Mouse (Mus musculus): ENCODE measurements around the gene Flvcr1. TPM values are rescaled to one million over a fixed set of nuclear protein-coding genes. Genes with fewer than 3 reads are reported as not detected.

Flvcr1 gene
- 10 to 100 TPM; 16.4 to 22.3 TPM for total RNA-seq (2021)
- long read RNA-seq, experiment 1, full-length matches to known transcripts: 4 of 6 reads
- long read RNA-seq, experiment 1, partial matches to known transcripts: 0 of 6 reads
- long read RNA-seq, experiment 1, other reads (novel, unspliced or antisense): 2 of 6 reads
- long read RNA-seq, experiment 2, full-length matches to known transcripts: 5 of 11 reads
- long read RNA-seq, experiment 2, partial matches to known transcripts: 0 of 11 reads
- long read RNA-seq, experiment 2, other reads (novel, unspliced or antisense): 6 of 11 reads

GRCm38 (mm10) chr1:191026021-191026713, at the start of gene Flvcr1:
Gene Flvcr1, minus strand, starts transcription at chr1:191026158.
- DNase-seq: peak; percentile 99

GRCm38 (mm10) chr1:191075199-191075883, 49.4 kb upstream of the Flvcr1 start:
- DNase-seq: peak; percentile 21

GRCm38 (mm10) chr1:191073486-191073885, 47.5 kb upstream of the Flvcr1 start:
- DNase-seq: no peak

DNA sequence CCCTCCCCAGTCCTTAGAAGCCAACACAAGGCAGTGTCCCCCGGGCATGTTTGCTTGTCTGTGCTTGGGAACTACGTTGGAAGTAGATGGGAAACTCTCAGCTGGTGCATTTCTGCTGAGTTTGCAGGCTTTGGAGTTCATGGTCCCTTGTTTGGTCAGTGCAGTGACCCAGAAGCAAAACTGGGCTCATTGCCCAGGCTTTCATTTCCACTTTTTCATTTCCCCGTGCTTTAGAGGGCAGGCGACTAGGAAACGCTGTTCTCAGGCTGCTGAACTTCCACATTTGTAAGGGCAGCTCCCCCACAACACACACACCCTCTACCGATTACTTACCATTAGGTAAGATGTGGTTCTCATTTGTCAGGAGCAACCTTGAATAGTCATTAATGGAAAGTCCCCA, 47.0 kb upstream of the Flvcr1 start:
- peak; percentile 27 for DNase-seq

GRCm38 (mm10) chr1:191072329-191072913, 46.5 kb upstream of the Flvcr1 start:
- no peak for DNase-seq

GRCm38 (mm10) chr1:191071613-191072012, 45.7 kb upstream of the Flvcr1 start:
- no peak for DNase-seq

DNA sequence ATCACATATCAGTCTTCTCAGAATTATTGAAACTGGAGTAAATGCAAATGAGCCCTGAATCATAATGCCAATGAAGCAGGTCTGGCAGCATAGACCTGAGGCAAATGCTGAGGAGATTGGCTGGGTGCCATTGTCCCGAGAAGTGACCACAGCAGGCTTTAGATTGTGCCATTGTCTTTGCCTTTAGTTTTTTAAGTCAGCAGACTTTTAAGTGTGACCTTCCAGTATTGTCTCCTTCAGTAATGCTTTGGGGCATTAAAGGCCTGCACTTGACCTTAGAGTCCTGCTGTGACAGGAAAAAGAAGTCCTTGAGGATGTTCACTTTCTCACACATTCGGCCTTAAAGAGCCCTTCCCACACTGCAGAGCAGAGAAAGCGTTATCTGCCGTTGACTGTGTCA, 44.3 kb upstream of the Flvcr1 start:
- no peak for DNase-seq

DNA sequence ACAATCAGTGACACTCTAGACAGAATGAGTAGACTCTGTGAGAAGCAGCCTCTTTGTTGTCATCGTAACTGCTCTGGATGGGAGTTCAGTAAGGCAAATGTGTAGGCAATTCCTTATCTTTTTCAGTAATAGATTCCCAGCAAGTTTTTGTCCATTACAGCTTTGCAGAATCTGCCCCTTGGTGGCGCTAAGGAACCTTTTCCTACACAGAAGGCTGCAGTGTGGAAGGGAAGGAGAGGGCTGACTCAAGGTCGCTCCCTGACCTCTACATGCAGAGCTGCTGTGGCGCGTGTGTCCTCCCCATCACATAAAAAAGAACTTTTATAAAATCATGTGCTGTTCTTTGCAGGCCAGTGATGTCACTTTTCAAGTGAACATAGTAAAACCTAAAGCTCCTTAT, 42.4 kb upstream of the Flvcr1 start:
- DNase-seq: no peak

DNA sequence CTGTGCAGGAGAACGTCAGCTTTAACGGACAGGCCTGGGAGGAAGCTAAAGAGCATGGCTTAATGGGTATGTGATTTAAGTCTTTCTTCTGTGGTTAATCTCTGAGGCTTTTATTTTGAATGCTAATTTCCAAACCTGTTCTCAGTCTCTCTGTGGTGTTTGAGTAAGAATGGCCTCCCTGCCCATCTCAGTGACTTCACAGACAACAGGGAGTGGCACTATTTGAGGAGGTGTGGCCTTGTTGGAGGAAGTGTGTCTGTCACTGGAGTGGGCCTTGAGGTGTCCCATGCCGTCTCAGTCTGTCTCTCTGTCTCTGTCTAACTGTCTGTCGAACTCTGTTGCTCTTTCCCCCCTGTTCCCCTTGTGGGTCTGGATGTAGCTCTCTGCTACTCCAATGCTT, 39.2 kb upstream of the Flvcr1 start:
- DNase-seq: no peak

DNA sequence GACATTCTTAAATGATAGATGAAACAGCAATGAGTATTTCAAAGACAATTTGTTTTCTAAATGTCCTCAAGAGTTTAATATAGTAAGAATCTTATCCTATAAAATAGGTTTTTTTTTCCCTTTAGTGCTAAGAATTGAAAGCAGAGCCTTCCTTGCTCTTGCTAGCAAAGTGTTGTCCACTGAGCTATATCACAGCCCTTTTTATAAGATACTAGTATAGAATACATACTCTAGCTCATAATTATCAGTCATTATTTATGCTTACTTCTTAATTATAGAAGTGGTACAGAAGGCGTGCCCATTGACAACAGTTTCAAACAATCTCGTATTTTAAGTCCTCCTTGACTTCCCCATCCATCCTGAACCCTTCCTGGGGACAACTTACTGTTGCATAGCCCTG, 38.6 kb upstream of the Flvcr1 start:
- no peak for DNase-seq

- DNase-seq: no peak
These were observed 37.7 kb upstream of the Flvcr1 start for GRCm38 (mm10) chr1:191063700-191064099.

DNA sequence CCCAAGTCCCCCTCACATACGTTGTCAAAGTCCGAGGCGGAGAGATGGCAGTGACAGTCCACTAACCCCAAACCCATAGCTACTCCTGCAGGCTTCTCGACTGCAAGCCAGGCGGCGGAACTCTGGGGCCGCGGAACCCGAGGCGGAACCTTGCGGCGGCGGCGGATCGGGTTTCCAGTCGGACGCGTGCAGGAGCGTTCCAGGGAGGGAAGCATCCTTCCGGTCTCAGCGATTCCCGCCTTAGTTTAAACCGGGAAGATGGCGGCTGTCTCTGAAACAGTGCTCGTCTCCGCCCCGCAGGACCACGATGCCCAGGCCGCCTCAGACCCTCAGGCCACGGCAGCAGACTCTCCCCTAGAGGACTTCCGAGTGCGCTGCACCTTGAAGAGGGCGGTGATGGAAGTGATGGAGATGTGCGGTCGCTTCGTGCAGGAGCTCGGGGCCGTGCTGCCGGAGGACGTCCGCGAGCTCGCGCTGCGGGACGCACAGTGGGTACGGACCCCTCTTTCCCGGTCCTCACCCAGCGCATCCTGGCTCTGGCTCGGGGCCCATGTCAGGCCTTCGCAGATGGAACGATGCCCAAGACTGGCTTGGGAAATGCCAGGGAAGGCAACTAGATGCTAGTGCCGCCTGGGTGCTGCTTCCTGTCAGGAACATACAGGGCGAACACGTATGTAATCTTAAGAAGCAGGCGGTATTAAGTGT, 37.0 kb upstream of the Flvcr1 start, which contains the start of the genes Tatdn3 and Nsl1:
Gene Tatdn3, minus strand, starts transcription at position 152 of the 705 bp plus-strand sequence.
Gene Nsl1, plus strand, starts transcription at position 232 of the 705 bp plus-strand sequence.
- peak; percentile 85 for DNase-seq

GRCm38 (mm10) chr1:191062241-191062780, 36.4 kb upstream of the Flvcr1 start:
- no peak for DNase-seq

DNA sequence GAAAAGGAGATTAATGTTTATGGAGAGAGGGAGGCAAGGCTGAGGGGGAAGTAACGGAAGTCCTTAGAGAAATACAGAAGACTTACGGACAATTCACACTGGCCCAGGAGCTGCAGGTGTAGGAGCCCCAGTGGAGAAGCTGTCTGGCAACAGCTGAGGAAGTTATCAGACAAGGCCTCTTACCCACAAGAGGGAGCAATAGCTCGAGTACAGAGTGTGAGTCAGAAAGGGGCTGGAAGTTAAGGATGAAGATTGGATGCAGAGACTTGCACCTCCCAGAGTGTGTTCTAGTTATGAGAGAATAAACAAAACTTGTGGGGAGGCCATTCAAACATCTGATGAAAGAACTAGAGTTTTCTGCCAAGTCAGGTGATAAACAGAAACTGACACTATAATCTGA, 31.5 kb upstream of the Flvcr1 start:
- DNase-seq: no peak

GRCm38 (mm10) chr1:191055533-191055873, 29.5 kb upstream of the Flvcr1 start:
- DNase-seq: no peak

DNA sequence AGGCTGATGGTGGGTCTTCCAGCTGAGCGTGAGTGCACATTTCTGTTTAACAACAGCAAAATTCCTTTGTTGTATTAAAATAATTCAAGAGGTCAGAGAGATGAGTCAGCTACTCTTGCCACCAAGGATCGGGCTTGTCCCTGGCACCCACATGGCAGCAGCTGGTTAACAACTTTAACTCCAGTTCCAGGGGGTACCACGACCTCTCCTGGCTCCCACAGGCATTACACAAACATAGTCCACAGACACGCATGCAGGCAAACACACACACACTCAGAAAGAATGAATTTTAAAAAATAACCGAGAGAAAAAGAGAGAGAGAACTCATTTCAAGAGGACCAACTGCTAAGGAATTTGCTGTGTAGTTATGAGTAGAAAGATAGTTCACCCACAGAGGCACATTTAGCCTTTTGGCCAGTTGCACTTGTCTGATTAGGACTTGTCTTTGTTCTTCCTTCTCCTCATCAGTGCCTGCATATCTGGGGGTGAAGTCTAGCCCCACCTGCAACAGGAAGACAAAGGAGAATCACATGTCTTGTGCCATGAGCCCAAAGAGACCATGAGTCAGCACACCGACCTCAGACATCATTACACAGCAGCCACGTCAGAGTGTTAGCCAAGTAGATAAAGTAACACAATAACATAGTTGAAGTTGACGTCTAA, 29.0 kb upstream of the Flvcr1 start:
- DNase-seq: no peak

- DNase-seq: no peak
These were observed 27.6 kb upstream of the Flvcr1 start for GRCm38 (mm10) chr1:191053555-191053954.

DNA sequence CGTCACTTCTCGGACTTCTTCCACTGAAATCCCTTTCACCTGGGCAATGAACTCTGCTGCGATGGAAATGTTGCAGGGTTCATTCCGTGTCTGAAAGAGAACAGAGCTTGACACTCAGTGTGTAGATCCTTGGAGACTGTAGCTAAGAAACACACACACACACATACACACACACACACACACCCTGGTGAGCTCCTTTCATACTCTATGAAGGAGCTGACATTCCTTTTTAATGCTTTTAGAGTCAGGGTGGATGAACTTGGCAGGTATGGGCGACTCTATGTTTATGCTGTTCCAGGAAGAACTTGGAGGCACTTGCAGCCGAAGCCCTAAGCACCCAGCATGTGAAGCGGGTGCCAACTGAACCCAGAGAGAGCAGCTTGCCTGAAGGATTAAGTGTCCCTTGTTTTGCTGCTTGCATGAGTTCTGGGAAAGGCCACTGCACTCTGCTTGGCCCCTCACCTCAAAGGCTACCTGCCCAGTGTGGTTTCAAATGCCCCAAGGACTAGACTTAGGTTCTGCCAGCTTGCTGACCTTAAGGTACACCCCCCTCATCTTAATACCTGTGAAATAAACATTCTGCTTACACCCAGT, 20.4 kb upstream of the Flvcr1 start:
- peak; percentile 85 for DNase-seq

- DNase-seq: no peak
These were observed 19.3 kb upstream of the Flvcr1 start for GRCm38 (mm10) chr1:191045264-191045663.

GRCm38 (mm10) chr1:191042688-191043087, 16.7 kb upstream of the Flvcr1 start:
- DNase-seq: no peak

DNA sequence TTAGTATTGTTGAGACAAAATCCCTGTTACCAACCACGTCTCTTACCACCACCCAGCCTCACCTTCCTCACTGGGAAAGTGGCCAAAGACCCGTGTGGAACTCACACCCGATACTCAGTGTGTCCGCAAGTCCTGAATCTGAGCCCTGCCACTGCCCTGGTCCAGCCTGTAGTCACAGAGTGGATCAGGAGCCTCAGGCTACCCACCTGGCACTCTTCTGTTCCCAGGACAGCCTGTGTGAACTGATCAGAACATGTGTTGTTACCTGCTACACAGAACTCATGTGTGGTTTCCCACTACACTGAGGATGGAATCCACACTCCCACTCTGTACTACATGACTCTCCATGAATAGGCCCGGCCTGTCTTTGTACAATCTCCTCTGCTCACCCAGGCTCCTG, 16.1 kb upstream of the Flvcr1 start:
- no peak for DNase-seq

All from gastrocnemius, postnatal 25 days (tissue).